Mouse (Mus musculus) adrenal gland, adult 2 months (tissue): ENCODE measurements around the gene Cyp2e1. TPM values are rescaled to one million over a fixed set of nuclear protein-coding genes. Genes with fewer than 3 reads are reported as not detected.

Experiments
- DNase-seq: peaks from one replicate; pipeline ENCODE4 v3.0.0; 2021
- polyA plus RNA-seq: library from polyadenylated mRNA; depleted of rRNA; stranded (reverse); fragments of >200 nt; gene quantifications from 2 replicates; pipeline ENCODE4 v1.2.3, GENCODE M21; 2012; rRNA removed
- total RNA-seq, 2 experiments: library from RNA; stranded (reverse); gene quantifications; 2 replicates each; pipeline ENCODE4 v1.2.3; 2021

The Cyp2e1 gene
- total and polyA plus RNA-seq, 3 experiments: 19.3 to 1,313 (median 264) TPM

DNA sequence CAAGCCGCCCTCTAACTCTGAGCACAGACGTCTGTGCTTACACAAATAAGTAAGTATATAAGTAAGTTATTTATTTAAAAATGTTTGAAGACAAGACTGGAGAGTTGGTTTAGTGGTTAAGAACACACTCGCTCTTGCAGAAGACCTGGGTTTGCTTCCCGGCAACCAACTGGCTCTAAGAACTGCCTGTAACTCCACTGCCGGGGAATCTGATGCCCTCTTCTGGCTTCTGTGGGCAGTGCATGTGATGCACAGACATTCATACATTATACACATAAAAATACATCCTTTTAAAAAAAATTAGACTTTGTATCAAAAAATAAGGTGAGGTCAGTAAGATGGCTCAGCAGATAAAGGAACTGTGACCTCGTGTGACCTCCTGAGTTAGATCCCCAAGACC, 47.0 kb downstream of the Cyp2e1 start:
- no peak for DNase-seq

DNA sequence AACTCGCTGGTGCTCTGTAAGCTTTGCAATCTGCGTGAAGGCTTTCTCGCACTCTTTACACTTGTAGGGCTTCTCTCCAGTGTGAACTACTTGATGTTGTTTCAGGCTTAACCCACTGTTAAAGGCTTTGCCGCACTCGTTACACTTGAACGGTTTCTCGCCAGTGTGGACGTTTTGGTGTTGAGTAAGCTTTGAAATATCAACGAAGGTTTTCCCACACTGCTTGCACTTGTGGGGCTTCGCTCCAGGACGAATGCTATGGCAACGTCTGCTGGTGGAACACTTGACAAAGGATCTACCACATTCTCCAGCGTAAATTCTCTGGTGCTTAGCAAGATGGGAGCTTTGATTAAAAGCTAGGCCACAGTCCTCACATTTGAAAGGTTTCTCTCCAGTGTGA, 48.2 kb downstream of the Cyp2e1 start:
- no peak for DNase-seq

DNA sequence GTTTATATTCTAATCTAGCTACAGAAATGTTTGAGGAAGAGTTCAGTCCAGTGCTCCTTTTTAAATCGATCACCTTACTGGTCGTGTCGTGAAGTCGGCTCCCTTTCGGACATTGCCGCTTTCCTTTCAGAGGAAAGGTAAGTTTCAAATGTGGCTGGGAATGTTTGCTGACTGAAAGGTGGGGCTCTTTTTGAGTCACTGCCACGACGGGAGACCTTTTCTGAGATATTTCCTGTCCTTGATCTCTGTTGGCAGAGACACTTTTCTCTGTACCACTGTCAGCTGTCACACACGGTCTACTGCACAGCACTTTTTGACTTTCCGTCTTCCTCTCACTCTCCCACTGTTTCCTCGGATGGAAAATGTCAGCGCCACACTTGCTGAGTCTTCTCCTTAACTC, 49.3 kb downstream of the Cyp2e1 start:
- DNase-seq: no peak

DNA sequence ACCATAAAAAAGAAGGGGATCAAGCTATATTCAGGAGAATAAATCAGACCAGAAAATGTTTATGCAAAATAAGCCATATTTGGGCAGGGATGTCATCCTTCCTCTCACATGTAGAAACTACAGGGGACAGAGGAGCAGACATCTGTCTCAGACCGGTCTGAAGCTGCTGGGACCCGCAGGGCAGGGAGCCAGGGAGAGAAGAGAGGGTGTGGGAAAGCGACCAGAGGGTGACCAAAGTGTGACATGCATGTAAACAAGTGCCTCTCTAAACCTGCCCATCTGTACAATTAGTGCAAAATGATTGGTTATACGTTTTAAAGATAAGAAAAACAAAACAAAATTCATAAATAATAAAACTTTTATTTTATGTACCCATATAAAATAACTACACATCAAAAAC, 56.6 kb downstream of the Cyp2e1 start:
- no peak for DNase-seq

DNA sequence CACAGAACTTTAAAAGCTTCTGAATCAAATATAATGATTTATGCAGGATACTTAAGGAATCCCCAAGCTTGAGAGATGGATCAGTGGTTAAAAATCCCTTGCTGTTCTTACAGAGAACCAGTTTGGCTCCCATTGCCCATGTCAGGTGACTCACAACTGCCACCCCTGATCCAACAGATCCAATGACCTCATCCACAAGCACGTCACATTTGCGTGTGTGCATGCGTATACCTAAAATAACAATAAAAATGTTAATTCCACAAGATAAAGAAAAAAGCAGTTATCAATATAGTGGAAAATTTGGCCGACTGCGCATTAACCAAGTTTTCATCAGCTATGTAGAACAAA, 57.7 kb downstream of the Cyp2e1 start:
- no peak for DNase-seq

DNA sequence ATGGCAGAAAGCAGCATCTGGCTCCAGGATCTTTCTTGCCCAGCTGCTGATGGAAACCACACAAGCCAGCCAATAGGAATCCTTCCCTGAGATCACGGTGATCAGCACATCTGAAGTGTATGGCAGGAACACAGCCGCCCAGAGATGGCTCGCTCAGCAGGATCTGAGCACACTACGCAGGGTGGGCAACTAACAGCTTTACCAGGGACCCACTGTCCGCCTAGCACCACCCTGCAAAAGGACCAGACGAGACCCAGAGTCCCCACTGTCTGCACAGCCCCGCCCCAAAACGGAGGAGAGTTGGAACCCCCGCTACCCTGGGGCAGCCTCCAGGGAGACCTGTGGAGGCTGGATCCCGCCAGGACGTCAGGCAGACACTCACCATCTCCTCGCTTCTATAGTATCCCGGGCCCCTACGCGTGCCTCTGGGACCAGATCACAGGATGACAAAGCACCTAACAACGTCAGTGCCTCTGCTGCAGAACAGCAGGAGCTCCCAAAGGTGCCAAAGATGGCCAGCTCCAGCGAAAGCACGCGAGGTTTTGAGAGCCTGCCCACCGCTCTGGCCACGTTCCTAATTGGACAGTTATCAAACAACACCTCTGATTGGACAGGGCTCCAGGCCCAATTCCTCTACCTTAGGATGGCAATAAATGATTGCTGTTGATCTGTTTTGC, 58.3 kb downstream of the Cyp2e1 start, which contains the start of gene Zfp941:
Gene Zfp941, minus strand, starts transcription at position 526 of the 677 bp plus-strand sequence.
- DNase-seq: peak; percentile 62

DNA sequence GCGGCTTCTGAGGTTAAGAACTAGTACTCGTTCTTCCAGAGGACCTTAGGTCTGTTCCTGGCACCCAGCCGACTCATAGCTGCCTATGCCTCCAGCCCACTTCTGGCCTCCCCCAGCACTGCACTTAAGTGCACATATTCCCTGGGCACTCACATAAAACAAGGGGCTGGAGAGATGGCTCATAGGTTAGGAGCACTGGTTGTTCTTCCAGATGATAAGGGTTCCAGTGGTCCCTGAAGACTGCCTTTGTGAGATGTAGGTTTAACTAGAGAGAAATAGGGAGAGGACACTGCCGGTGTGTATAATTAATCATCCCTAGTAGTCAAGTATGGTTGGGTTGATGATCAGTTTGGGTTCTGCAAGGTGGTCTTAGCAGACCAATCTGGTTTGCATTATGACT, 59.2 kb downstream of the Cyp2e1 start:
- no peak for DNase-seq

Other genes starting within 250 kb of the Cyp2e1 start
- not detected for gene Olfr538, start 195.9 kb upstream of the Cyp2e1 start, total RNA-seq
- not detected in 2 replicates for gene Olfr538, start 195.9 kb upstream of the Cyp2e1 start, polyA plus RNA-seq
- gene Olfr46, start 162.5 kb upstream of the Cyp2e1 start, total RNA-seq: not detected
- not detected in 2 replicates for gene Olfr46, start 162.5 kb upstream of the Cyp2e1 start, polyA plus RNA-seq
- gene Olfr61, start 134.8 kb upstream of the Cyp2e1 start, total RNA-seq: not detected
- not detected in 2 replicates for gene Olfr61, start 134.8 kb upstream of the Cyp2e1 start, polyA plus RNA-seq
- not detected for gene Olfr53, start 117.3 kb upstream of the Cyp2e1 start, total RNA-seq
- not detected in 2 replicates for gene Olfr53, start 117.3 kb upstream of the Cyp2e1 start, polyA plus RNA-seq
- gene Olfr539, start 103.8 kb upstream of the Cyp2e1 start, total RNA-seq: under 1 TPM in 1 of 2 experiments, not detected in 1; 0.03 TPM
- not detected in 2 replicates for gene Olfr539, start 103.8 kb upstream of the Cyp2e1 start, polyA plus RNA-seq
- gene Olfr45, start 81.8 kb upstream of the Cyp2e1 start, total RNA-seq: not detected
- not detected in 2 replicates for gene Olfr45, start 81.8 kb upstream of the Cyp2e1 start, polyA plus RNA-seq
- gene Olfr541, start 66.5 kb upstream of the Cyp2e1 start, total RNA-seq: not detected
- gene Olfr541, start 66.5 kb upstream of the Cyp2e1 start, polyA plus RNA-seq: not detected in 2 replicates
- not detected for gene Syce1, start 24.1 kb downstream of the Cyp2e1 start, total RNA-seq
- gene Syce1, start 24.1 kb downstream of the Cyp2e1 start, polyA plus RNA-seq: not detected in 2 replicates
- gene Zfp941, start 58.4 kb downstream of the Cyp2e1 start, total RNA-seq: 1 to 10 TPM; 2.2 to 5.3 TPM
- gene Zfp941, start 58.4 kb downstream of the Cyp2e1 start, polyA plus RNA-seq: 0.08 and 0.29 TPM in 2 replicates
- gene Urah, start 71.3 kb downstream of the Cyp2e1 start, total RNA-seq: 1 to 10 TPM in 1 of 2 experiments, not detected in 1; 1.7 TPM
- 0.98 and 3.1 TPM in 2 replicates for gene Urah, start 71.3 kb downstream of the Cyp2e1 start, polyA plus RNA-seq
- gene Scgb1c1, start 81.8 kb downstream of the Cyp2e1 start, total RNA-seq: not detected
- not detected in 2 replicates for gene Scgb1c1, start 81.8 kb downstream of the Cyp2e1 start, polyA plus RNA-seq
- gene Odf3, start 84.1 kb downstream of the Cyp2e1 start, total RNA-seq: under 1 TPM in 1 of 2 experiments, not detected in 1; 0.26 TPM
- gene Odf3, start 84.1 kb downstream of the Cyp2e1 start, polyA plus RNA-seq: 3.0 and 4.4 TPM in 2 replicates
- not detected for gene Gm45785, start 92.6 kb downstream of the Cyp2e1 start, total RNA-seq
- 0.44 and 0.46 TPM in 2 replicates for gene Gm45785, start 92.6 kb downstream of the Cyp2e1 start, polyA plus RNA-seq
- 10 to 100 TPM; 60.4 to 66.4 TPM for gene Ric8a, start 93.2 kb downstream of the Cyp2e1 start, total RNA-seq
- 93.7 and 102 TPM in 2 replicates for gene Ric8a, start 93.2 kb downstream of the Cyp2e1 start, polyA plus RNA-seq
- gene Bet1l, start 93.8 kb downstream of the Cyp2e1 start, total RNA-seq: 10 to 100 TPM; 32.0 to 34.7 TPM
- gene Bet1l, start 93.8 kb downstream of the Cyp2e1 start, polyA plus RNA-seq: 18.0 and 20.2 TPM in 2 replicates
- gene Psmd13, start 118.2 kb downstream of the Cyp2e1 start, total RNA-seq: 100 to 1,000 TPM; 104 to 122 TPM
- 37.4 and 46.4 TPM in 2 replicates for gene Psmd13, start 118.2 kb downstream of the Cyp2e1 start, polyA plus RNA-seq
- gene Sirt3, start 118.6 kb downstream of the Cyp2e1 start, total RNA-seq: 10 to 100 TPM; 28.3 to 35.6 TPM
- gene Sirt3, start 118.6 kb downstream of the Cyp2e1 start, polyA plus RNA-seq: 41.2 and 47.4 TPM in 2 replicates
- 1,000 to 10,000 TPM; 1,499 to 1,761 TPM for gene Cox8b, start 136.7 kb downstream of the Cyp2e1 start, total RNA-seq
- gene Cox8b, start 136.7 kb downstream of the Cyp2e1 start, polyA plus RNA-seq: 454 and 875 TPM in 2 replicates
- gene Nlrp6, start 157.2 kb downstream of the Cyp2e1 start, total RNA-seq: 1 to 10 TPM; 1.0 to 2.0 TPM
- gene Nlrp6, start 157.2 kb downstream of the Cyp2e1 start, polyA plus RNA-seq: 0.62 and 1.2 TPM in 2 replicates
- gene Pgghg, start 177.7 kb downstream of the Cyp2e1 start, total RNA-seq: 10 to 100 TPM; 26.5 to 48.7 TPM
- 56.0 and 59.0 TPM in 2 replicates for gene Pgghg, start 177.7 kb downstream of the Cyp2e1 start, polyA plus RNA-seq
- 1 to 10 TPM in 1 of 2 experiments, under 1 TPM in 1; 0.78 to 1.3 TPM for gene Ifitm5, start 186.6 kb downstream of the Cyp2e1 start, total RNA-seq
- 1.2 and 2.7 TPM in 2 replicates for gene Ifitm5, start 186.6 kb downstream of the Cyp2e1 start, polyA plus RNA-seq
- gene Gm45717, start 192.2 kb downstream of the Cyp2e1 start, total RNA-seq: not detected
- not detected in 2 replicates for gene Gm45717, start 192.2 kb downstream of the Cyp2e1 start, polyA plus RNA-seq
- gene Ifitm2, start 192.2 kb downstream of the Cyp2e1 start, total RNA-seq: 100 to 1,000 TPM; 504 to 654 TPM
- 947 and 952 TPM in 2 replicates for gene Ifitm2, start 192.2 kb downstream of the Cyp2e1 start, polyA plus RNA-seq
- 10 to 100 TPM in 1 of 2 experiments, 1 to 10 TPM in 1; 7.6 to 14.6 TPM for gene Ifitm1, start 203.5 kb downstream of the Cyp2e1 start, total RNA-seq
- 23.9 and 29.4 TPM in 2 replicates for gene Ifitm1, start 203.5 kb downstream of the Cyp2e1 start, polyA plus RNA-seq
- 100 to 1,000 TPM; 102 to 148 TPM for gene Ifitm3, start 247.0 kb downstream of the Cyp2e1 start, total RNA-seq
- gene Ifitm3, start 247.0 kb downstream of the Cyp2e1 start, polyA plus RNA-seq: 140 and 146 TPM in 2 replicates